Mouse (Mus musculus) MEL (cell line): ENCODE data around the gene Nol7. TPM values are rescaled to one million over a fixed set of nuclear protein-coding genes. Genes with fewer than 3 reads are reported as not detected.

ENCODE experiments used
- DNase-seq: peaks from one replicate; pipeline ENCODE4 v3.0.0; 2011; ENCODE audit warnings: low read depth, low spot score
- H3K27ac ChIP-seq: 2 replicates; pipeline ENCODE4 v1.5.1; 2012; ENCODE audit warnings: low read depth, mild to moderate bottlenecking, control low read depth, low read length, moderate library complexity; ENCODE audit not compliant: control insufficient read depth
- H3K27me3 ChIP-seq, 2 experiments: fragments of 150-350 bp in 1 of 2; sonication (generic) in 1 of 2; 2 replicates each; pipeline ENCODE4 v1.6.1; 2012; ENCODE audit warnings: low read length in 2 of 2, mild to moderate bottlenecking in 2 of 2, improper control_type of control experiment in 1 of 2, moderate library complexity in 1 of 2; ENCODE audit not compliant: insufficient read depth in 2 of 2, control insufficient read depth in 1 of 2
- H3K36me3 ChIP-seq, 2 experiments: 2 replicates each; pipeline ENCODE4 v1.6.1; 2012 to 2014; ENCODE audit warnings: low read length in 2 of 2, improper control_type of control experiment in 1 of 2, inconsistent platforms in 1 of 2, mild to moderate bottlenecking in 1 of 2; ENCODE audit not compliant: insufficient read depth in 2 of 2, control insufficient read depth in 1 of 2
- H3K4me1 ChIP-seq, 2 experiments: fragments of 150-350 bp in 1 of 2; sonication (generic) in 1 of 2; 2 replicates each; pipeline ENCODE4 v1.6.1; 2012; ENCODE audit warnings: low read length in 2 of 2, improper control_type of control experiment in 1 of 2, mild to moderate bottlenecking in 1 of 2; ENCODE audit not compliant: insufficient read depth in 2 of 2, control insufficient read depth in 1 of 2
- H3K4me3 ChIP-seq, 2 experiments: fragments of 150-350 bp in 1 of 2; sonication (generic) in 1 of 2; 2 replicates each; pipeline ENCODE4 v1.5.1; 2012; ENCODE audit warnings: low read depth in 2 of 2, low read length in 2 of 2, mild to moderate bottlenecking in 2 of 2, moderate library complexity in 2 of 2, control low read depth in 1 of 2, improper control_type of control experiment in 1 of 2; ENCODE audit not compliant: control insufficient read depth in 1 of 2, insufficient read depth in 1 of 2
- H3K79me2 ChIP-seq: 2 replicates; pipeline ENCODE4 v1.6.1; 2012; ENCODE audit warnings: mild to moderate bottlenecking, low read length, moderate library complexity; ENCODE audit not compliant: control insufficient read depth, poor library complexity, insufficient read depth
- H3K9ac ChIP-seq: 2 replicates; pipeline ENCODE4 v1.6.1; 2012; ENCODE audit warnings: low read depth, mild to moderate bottlenecking, control low read depth, low read length, moderate library complexity; ENCODE audit not compliant: control insufficient read depth, poor library complexity, severe bottlenecking
- H3K9me3 ChIP-seq: fragments of 150-350 bp; sonication (generic); replicated peaks from 2 replicates; pipeline ENCODE4 v1.6.1; 2012; ENCODE audit warnings: mild to moderate bottlenecking, low read length, improper control_type of control experiment, moderate library complexity; ENCODE audit not compliant: insufficient read depth
- CTCF ChIP-seq, 3 experiments: IDR thresholded peaks in 2 of 3; conservative IDR thresholded peaks in 1 of 3; 2 replicates each; pipeline ENCODE4 v1.5.1; 2011 to 2012; ENCODE audit warnings: low read length in 3 of 3, low read depth in 2 of 3, mild to moderate bottlenecking in 2 of 3, improper control_type of control experiment in 1 of 3, inconsistent platforms in 1 of 3, mixed read lengths in 1 of 3, moderate library complexity in 1 of 3; ENCODE audit not compliant: control insufficient read depth in 1 of 3, insufficient read depth in 1 of 3, poor library complexity in 1 of 3, severe bottlenecking in 1 of 3
- ETS1 ChIP-seq: IDR thresholded peaks from 2 replicates; pipeline ENCODE4 v1.6.1; 2012; ENCODE audit warnings: low read depth, mild to moderate bottlenecking, inconsistent platforms, low read length, improper control_type of control experiment, moderate library complexity
- GABPA ChIP-seq: IDR thresholded peaks from 2 replicates; pipeline ENCODE4 v1.6.1; 2012; ENCODE audit warnings: low read depth, mild to moderate bottlenecking, inconsistent platforms, low read length, improper control_type of control experiment, moderate library complexity
- GATA1 ChIP-seq: IDR thresholded peaks from 2 replicates; pipeline ENCODE4 v1.6.1; 2011; ENCODE audit warnings: low read depth, low read length, improper control_type of control experiment
- HCFC1 ChIP-seq: IDR thresholded peaks from 2 replicates; pipeline ENCODE4 v1.6.1; 2012; ENCODE audit warnings: low read depth, mild to moderate bottlenecking, inconsistent platforms, low read length, improper control_type of control experiment, moderate library complexity
- MAX ChIP-seq: IDR thresholded peaks from 2 replicates; pipeline ENCODE4 v1.6.1; 2011; ENCODE audit warnings: low read length, improper control_type of control experiment
- MAZ ChIP-seq: IDR thresholded peaks from 2 replicates; pipeline ENCODE4 v1.6.1; 2012; ENCODE audit warnings: low read depth, mild to moderate bottlenecking, inconsistent platforms, low read length, improper control_type of control experiment
- MXI1 ChIP-seq: IDR thresholded peaks from 2 replicates; pipeline ENCODE4 v1.6.1; 2011; ENCODE audit warnings: mild to moderate bottlenecking, low read depth, low read length, improper control_type of control experiment
- MYB ChIP-seq: IDR thresholded peaks from 2 replicates; pipeline ENCODE4 v1.6.1; 2011; ENCODE audit warnings: mild to moderate bottlenecking, low read depth, low read length, improper control_type of control experiment
- MYC ChIP-seq: IDR thresholded peaks from 2 replicates; pipeline ENCODE4 v1.6.1; 2011; ENCODE audit warnings: low read depth, mild to moderate bottlenecking, low read length, improper control_type of control experiment, moderate library complexity
- NELFE ChIP-seq: IDR thresholded peaks from 2 replicates; pipeline ENCODE4 v1.6.1; 2011; ENCODE audit warnings: low read depth, low read length, improper control_type of control experiment
- NRF1 ChIP-seq: IDR thresholded peaks from 2 replicates; pipeline ENCODE4 v1.6.1; 2014; ENCODE audit warnings: low read depth, mild to moderate bottlenecking, inconsistent platforms, low read length, improper control_type of control experiment, moderate library complexity; ENCODE audit not compliant: poor library complexity, insufficient read depth, severe bottlenecking
- POLR2AphosphoS2 ChIP-seq: IDR thresholded peaks from 2 replicates; pipeline ENCODE4 v1.6.1; 2011; ENCODE audit warnings: low read length, improper control_type of control experiment
- POLR2AphosphoS5 ChIP-seq: IDR thresholded peaks from 2 replicates; pipeline ENCODE4 v1.6.1; 2012; ENCODE audit warnings: low read depth, borderline replicate concordance, mild to moderate bottlenecking, inconsistent platforms, low read length, moderate library complexity, mixed read lengths
- RCOR1 ChIP-seq: IDR thresholded peaks from 2 replicates; pipeline ENCODE4 v1.6.1; 2012; ENCODE audit warnings: low read depth, mild to moderate bottlenecking, inconsistent platforms, low read length, improper control_type of control experiment
- SMC3 ChIP-seq: IDR thresholded peaks from 2 replicates; pipeline ENCODE4 v1.6.1; 2011; ENCODE audit warnings: low read depth, low read length, improper control_type of control experiment
- TBP ChIP-seq: IDR thresholded peaks from 2 replicates; pipeline ENCODE4 v1.8.0; 2011; ENCODE audit warnings: low read depth, low read length, improper control_type of control experiment
- TCF12 ChIP-seq: IDR thresholded peaks from 2 replicates; pipeline ENCODE4 v1.6.1; 2014; ENCODE audit warnings: low read depth, mild to moderate bottlenecking, inconsistent platforms, low read length, improper control_type of control experiment, moderate library complexity
- UBTF ChIP-seq: IDR thresholded peaks from 2 replicates; pipeline ENCODE4 v1.6.1; 2012; ENCODE audit warnings: low read depth, mild to moderate bottlenecking, inconsistent platforms, low read length, improper control_type of control experiment, moderate library complexity, borderline replicate concordance; ENCODE audit not compliant: insufficient read depth
- USF1 ChIP-seq: IDR thresholded peaks from 2 replicates; pipeline ENCODE4 v1.6.1; 2014; ENCODE audit warnings: low read depth, mild to moderate bottlenecking, inconsistent platforms, low read length, improper control_type of control experiment, moderate library complexity
- USF2 ChIP-seq, 2 experiments: IDR thresholded peaks; 2 replicates each; pipeline ENCODE4 v1.6.1; 2011 to 2012; ENCODE audit warnings: improper control_type of control experiment in 2 of 2, low read length in 2 of 2, borderline replicate concordance in 1 of 2, inconsistent platforms in 1 of 2, low read depth in 1 of 2, mild to moderate bottlenecking in 1 of 2; ENCODE audit not compliant: insufficient read depth in 1 of 2
- ZC3H11A ChIP-seq: IDR thresholded peaks from 2 replicates; pipeline ENCODE4 v1.6.1; 2012; ENCODE audit warnings: low read depth, mild to moderate bottlenecking, inconsistent platforms, low read length, improper control_type of control experiment
- ZKSCAN1 ChIP-seq: IDR thresholded peaks from 2 replicates; pipeline ENCODE4 v1.6.1; 2012; ENCODE audit warnings: low read depth, mild to moderate bottlenecking, inconsistent platforms, low read length, improper control_type of control experiment, moderate library complexity
- ZNF384 ChIP-seq: IDR thresholded peaks from 2 replicates; pipeline ENCODE4 v1.6.1; 2012; ENCODE audit warnings: low read depth, mild to moderate bottlenecking, inconsistent platforms, low read length, improper control_type of control experiment
- polyA plus RNA-seq, 2 experiments: library from polyadenylated mRNA; stranded (reverse) in 1 of 2; unstranded in 1 of 2; fragments of >175 nt in 1 of 2; fragments of >200 nt in 1 of 2; gene quantifications; 2 replicates each; pipeline versions ENCODE4 v1.2.1 to v1.2.4; 2012; ENCODE audit warnings: low replicate concordance in 2 of 2, low read depth in 1 of 2; ENCODE audit not compliant: insufficient read length in 2 of 2, insufficient read depth in 1 of 2, missing spikeins in 1 of 2
- total RNA-seq: library from RNA; depleted of rRNA; stranded (reverse); fragments of 300-350 nt; gene quantifications from 2 replicates; pipeline ENCODE4 v1.2.3, GENCODE M21; 2012

Nol7 gene
- total and polyA plus RNA-seq, 3 experiments = 157 to 253 (median 186) TPM

GRCm38 (mm10) chr13:43447721-43448120, 49.5 kb downstream of the Nol7 start:
- H3K4me1 ChIP-seq = peaks cover 0 to 2% of the 10 kb centered on the region in 2 experiments; a peak in 1 of 4 replicates
- H3K27ac ChIP-seq = no peak overlapping the region
- H3K27me3 ChIP-seq = no peaks in the 10 kb centered on the region
- H3K36me3 ChIP-seq = peaks cover 0 to 11% of the 10 kb centered on the region in 2 experiments; a peak in 3 of 4 replicates
- TF ChIP-seq NELFE = no peak
- no peak for TF ChIP-seq USF2 (IDR thresholded peaks at IDR 0.05; ENCODE audit: borderline replicate concordance in 1 of 2, insufficient read depth in 1 of 2, low read depth in 1 of 2, low read length in 2 of 2)
- TF ChIP-seq, all 39 proteins: peak for 0
- no peak for DNase-seq
- H3K9me3 ChIP-seq = no peaks in the 10 kb centered on the region
- H3K4me3 ChIP-seq = no peak overlapping the region
- H3K9ac ChIP-seq = no peak overlapping the region
- peaks cover 29% of the 10 kb centered on the region for H3K79me2 ChIP-seq

- H3K36me3 ChIP-seq = peaks cover 0 to 11% of the 10 kb centered on the region in 2 experiments; a peak in 3 of 4 replicates
- H3K9ac ChIP-seq = no peak overlapping the region
- no peaks in the 10 kb centered on the region for H3K9me3 ChIP-seq
- H3K27ac ChIP-seq = no peak overlapping the region
- no peak for TF ChIP-seq TBP
- no peak for TF ChIP-seq UBTF
- TF ChIP-seq ETS1 = no peak
- TF ChIP-seq ZC3H11A = no peak
- TF ChIP-seq POLR2AphosphoS2 = no peak
- TF ChIP-seq CTCF (IDR thresholded peaks at IDR 0.05 in 2 of 3, conservative IDR thresholded peaks at IDR 0.05 in 1 of 3; ENCODE audit: control insufficient read depth in 1 of 3, insufficient read depth in 1 of 3, low read depth in 2 of 3, low read length in 3 of 3, poor library complexity in 1 of 3, severe bottlenecking in 1 of 3) = no peak
- no peak for TF ChIP-seq MXI1
- no peak for TF ChIP-seq HCFC1
- TF ChIP-seq NRF1 = no peak
- no peak for TF ChIP-seq ZNF384
- no peak for TF ChIP-seq NELFE
- no peak for TF ChIP-seq SMC3
- TF ChIP-seq TCF12 = no peak
- no peak for TF ChIP-seq MAZ
- no peaks in the 10 kb centered on the region for H3K27me3 ChIP-seq
- peaks cover 2% of the 10 kb centered on the region in 2 experiments; a peak in 2 of 4 replicates for H3K4me1 ChIP-seq
- no peak overlapping the region for H3K4me3 ChIP-seq
- H3K79me2 ChIP-seq = peaks cover 27% of the 10 kb centered on the region
- no peak for DNase-seq
These were observed 52.5 kb downstream of the Nol7 start for GRCm38 (mm10) chr13:43450686-43451085.

GRCm38 (mm10) chr13:43452177-43452576, 54.0 kb downstream of the Nol7 start:
- Histone ChIP-seq H3K9me3 (no peaks in the 10 kb centered on the region), H3K36me3 (peaks cover 0 to 11% of the 10 kb centered on the region in 2 experiments; a peak in 3 of 4 replicates), H3K4me3 (no peak overlapping the region), H3K79me2 (peaks cover 25% of the 10 kb centered on the region), H3K4me1 (peaks cover 0 to 2% of the 10 kb centered on the region in 2 experiments; a peak in 2 of 4 replicates), H3K9ac (no peak overlapping the region), H3K27ac (no peak overlapping the region), H3K27me3 (no peaks in the 10 kb centered on the region)
- no peak for DNase-seq
- no peak for TF ChIP-seq MXI1
- TF ChIP-seq MYB = no peak
- TF ChIP-seq POLR2AphosphoS5 = no peak
- no peak for TF ChIP-seq MYC
- TF ChIP-seq CTCF (IDR thresholded peaks at IDR 0.05 in 2 of 3, conservative IDR thresholded peaks at IDR 0.05 in 1 of 3; ENCODE audit: control insufficient read depth in 1 of 3, insufficient read depth in 1 of 3, low read depth in 2 of 3, low read length in 3 of 3, poor library complexity in 1 of 3, severe bottlenecking in 1 of 3) = no peak
- TF ChIP-seq MAX = no peak
- no peak for TF ChIP-seq RCOR1
- no peak for TF ChIP-seq ZC3H11A
- TF ChIP-seq ZKSCAN1 = no peak
- no peak for TF ChIP-seq GATA1
- TF ChIP-seq GABPA = no peak
- no peak for TF ChIP-seq UBTF
- no peak for TF ChIP-seq HCFC1
- no peak for TF ChIP-seq NRF1
- no peak for TF ChIP-seq ZNF384
- no peak for TF ChIP-seq TBP
- TF ChIP-seq USF1 = no peak
- no peak for TF ChIP-seq MAZ
